ENCODE assay signal across 8 mouse cellular contexts in the genomic region with DNA sequence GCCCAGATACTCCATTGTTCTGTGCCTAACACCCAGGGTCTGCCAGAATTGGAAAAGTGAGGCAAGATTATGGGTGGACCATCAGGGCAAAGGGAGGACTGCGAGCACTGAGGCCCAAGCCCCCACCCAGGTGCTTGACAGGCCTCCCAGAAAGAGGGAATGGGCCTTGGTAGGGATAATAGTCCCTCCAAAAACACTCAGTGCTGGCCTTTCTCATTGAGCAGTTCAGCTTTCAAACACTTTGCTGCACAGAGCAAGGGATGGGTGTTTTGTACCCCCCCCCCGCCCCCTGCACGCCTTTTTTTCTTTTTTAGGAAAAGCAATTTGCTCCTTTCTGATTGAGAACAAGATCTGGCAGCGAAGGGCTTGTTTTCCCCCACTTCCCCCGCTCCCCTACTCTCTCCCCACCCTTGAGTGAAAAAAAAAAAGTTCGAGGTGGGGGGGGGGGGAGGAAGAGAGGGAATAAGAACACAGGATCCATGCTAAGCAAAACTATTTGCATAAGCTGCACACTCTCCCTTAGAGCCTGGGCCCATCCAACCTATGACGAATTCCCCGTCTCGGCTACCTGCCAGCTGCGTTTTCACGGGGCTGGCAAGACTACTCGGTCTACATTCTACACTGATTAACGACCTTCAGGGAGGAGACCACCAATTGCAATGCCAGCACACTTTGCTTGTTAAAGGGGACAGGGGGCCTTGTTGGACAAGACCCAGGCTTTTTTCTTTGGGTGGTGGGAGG. TPM values are rescaled to one million over a fixed set of nuclear protein-coding genes. Genes with fewer than 3 reads are reported as not detected.
A peak's percentile ranks its signal among the peaks of the same experiment; 100 is the strongest.
DNase-seq lines count a peak whose midpoint lies in the region; ATAC-seq and TF ChIP-seq lines count a peak whose summit lies in the region.

No protein-coding gene starts in this region.

- H3K4me1 ChIP-seq in cerebellum, adult 2 months (ENCODE audit: control insufficient read depth, insufficient read depth, low read length) = no peaks in the 10 kb centered on the region

- no peak for ATAC-seq in inflammation-experienced regulatory T-cells, adult 6 months

- H3K4me3 ChIP-seq in cerebellum, adult 2 months (replicated peaks; ENCODE audit: insufficient read depth, low read depth, low read length) = no peak overlapping the region

- TF ChIP-seq CTCF in cerebellum, adult 2 months (IDR thresholded peaks at IDR 0.05; ENCODE audit: borderline replicate concordance, insufficient read depth, low read depth, low read length) = no peak

- no peaks in the 10 kb centered on the region for H3K27me3 ChIP-seq in cerebellum, adult 2 months (ENCODE audit: control insufficient read depth, insufficient read depth, low read length)

- 16% methylated on average over 13 of the region's 13 CpGs for WGBS in cerebellum, adult 2 months

- DNase-seq in kidney, postnatal 10 days = peak; percentile 42
- DNase-seq in kidney, adult 8-10 months = no peak
- DNase-seq in adrenal gland, postnatal 36 days = peak; percentile 58 to 67
- peak; percentile 56 to 67 for DNase-seq in frontal cortex, postnatal 10 days (ENCODE audit: low spot score in 2 of 2)
- peak; percentile 35 for DNase-seq in mesoderm, embryonic 11.5 days (ENCODE audit: low read depth, low spot score)
- no peak for DNase-seq in thymus, postnatal 10 days (ENCODE audit: low spot score in 2 of 2)
- DNase-seq in cerebellum, adult 2 months = no peak

- TF ChIP-seq POLR2A in cerebellum, adult 2 months (IDR thresholded peaks at IDR 0.05; ENCODE audit: borderline replicate concordance, insufficient read depth, low read length) = no peak

- H3K27ac ChIP-seq in cerebellum, adult 2 months (ENCODE audit: insufficient read depth, low read length) = no peak overlapping the region

RNA-seq across cellular contexts. Expression of a gene that starts 42.4 kb away (rescaled TPM):
- 10 to 100 TPM; 18.6 to 18.7 TPM for total RNA-seq in adrenal gland, postnatal 36 days (2021)
- 21.5 and 23.6 TPM in 2 replicates for polyA plus RNA-seq in cerebellum, adult 2 months (2012; rRNA removed)
- 10 to 100 TPM; 33.3 to 66.4 (median 57.1) TPM for polyA plus RNA-seq in inflammation-experienced regulatory T-cells, adult 6 months (2017; shearing (Covaris generic))

Comparison
In these comparisons a context has a peak if more than half of its experiments do, and no peak if none do; other contexts are left out.
1. DNase-seq: peak in kidney, postnatal 10 days (single experiment), adrenal gland, postnatal 36 days (2 of 2), frontal cortex, postnatal 10 days (2 of 2) and mesoderm, embryonic 11.5 days (single experiment); none in kidney, adult 8-10 months (0 of 2), thymus, postnatal 10 days (0 of 2) and cerebellum, adult 2 months (0 of 2).